Mouse (Mus musculus): ENCODE results near the gene Mtmr12. TPM values are rescaled to one million over a fixed set of nuclear protein-coding genes. Genes with fewer than 3 reads are reported as not detected.
"Not testable (repeated sequence)": the region's sequence is repeated elsewhere in the genome, so short reads cannot be mapped to it uniquely, and the experiment has no call there.

Gene Mtmr12
- total RNA-seq, 4 experiments from 2014 or later, result 42.9 to 47.1 (median 44.7) TPM

GRCm38 (mm10) chr15:12211577-12211976, 6.7 kb downstream of the Mtmr12 start:
- DNase-seq (ENCODE audit: low spot score in 2 of 2), result peak; percentile 52 to 88

- DNase-seq (ENCODE audit: low spot score in 2 of 2), result no peak
These were observed 7.4 kb downstream of the Mtmr12 start for GRCm38 (mm10) chr15:12212266-12212665.

GRCm38 (mm10) chr15:12214531-12215414, 9.9 kb downstream of the Mtmr12 start:
- DNase-seq (ENCODE audit: low spot score in 2 of 2), result no peak

DNA sequence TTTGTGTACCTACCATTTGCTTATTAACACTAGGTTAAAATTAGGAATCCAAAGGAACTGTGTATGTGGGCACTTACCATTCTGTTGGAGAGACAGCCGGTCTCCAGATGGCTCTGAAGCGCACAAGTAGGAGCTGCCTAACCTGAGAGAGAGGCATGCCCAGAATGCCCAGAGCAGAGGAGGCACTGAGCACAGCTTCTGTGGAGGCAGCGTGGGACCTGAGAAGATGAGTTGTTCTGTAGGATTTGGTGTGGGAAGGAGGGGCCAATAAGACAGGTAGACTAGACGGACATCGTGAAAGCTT, 10.5 kb downstream of the Mtmr12 start:
- DNase-seq (ENCODE audit: low spot score in 2 of 2), result peak in 1 of 2 experiments; percentile 91

- no peak for DNase-seq (ENCODE audit: low spot score in 2 of 2)
These were observed 11.3 kb downstream of the Mtmr12 start for GRCm38 (mm10) chr15:12216119-12216518.

DNA sequence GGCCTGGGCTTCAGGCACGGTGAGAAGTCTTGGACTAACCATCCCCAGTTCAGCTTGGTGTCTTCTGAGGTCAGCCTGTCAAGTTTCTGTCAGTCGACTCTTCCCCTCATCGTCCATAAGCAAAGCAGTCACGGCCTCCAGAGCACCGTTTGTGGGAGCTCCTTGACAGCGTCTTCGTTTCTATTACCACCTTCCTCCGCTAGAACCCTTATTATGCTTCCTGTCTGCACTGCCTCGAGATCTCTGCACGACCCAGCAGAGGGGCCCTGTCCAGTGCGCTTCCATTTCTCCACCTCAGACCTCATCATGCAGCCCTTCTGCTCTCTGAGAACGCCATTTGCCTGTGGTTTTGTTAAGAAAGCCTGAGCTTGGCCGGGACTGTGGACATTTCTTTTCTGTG, 12.0 kb downstream of the Mtmr12 start:
- DNase-seq (ENCODE audit: low spot score in 2 of 2), result no peak

DNA sequence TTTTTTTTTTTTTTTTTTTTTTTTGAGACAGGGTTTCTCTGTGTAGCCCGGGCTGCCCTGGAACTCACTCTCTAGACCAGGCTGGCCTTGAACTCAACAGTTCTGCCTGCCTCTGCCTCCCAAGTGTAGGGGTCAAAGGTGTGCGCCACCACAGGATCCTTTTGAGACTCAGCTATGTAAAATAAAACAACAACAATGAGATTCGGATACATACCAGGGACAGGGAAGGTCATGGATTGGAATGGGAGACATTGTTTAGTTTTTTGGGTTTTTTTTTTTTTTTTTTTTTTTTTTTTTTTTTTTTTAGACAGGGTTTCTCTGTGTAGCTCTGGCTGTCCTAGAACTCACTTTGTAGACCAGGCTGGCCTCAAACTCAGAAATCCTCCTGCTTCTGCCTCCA, 12.5 kb downstream of the Mtmr12 start:
- not testable (repeated sequence) for DNase-seq (ENCODE audit: low spot score in 2 of 2)

DNA sequence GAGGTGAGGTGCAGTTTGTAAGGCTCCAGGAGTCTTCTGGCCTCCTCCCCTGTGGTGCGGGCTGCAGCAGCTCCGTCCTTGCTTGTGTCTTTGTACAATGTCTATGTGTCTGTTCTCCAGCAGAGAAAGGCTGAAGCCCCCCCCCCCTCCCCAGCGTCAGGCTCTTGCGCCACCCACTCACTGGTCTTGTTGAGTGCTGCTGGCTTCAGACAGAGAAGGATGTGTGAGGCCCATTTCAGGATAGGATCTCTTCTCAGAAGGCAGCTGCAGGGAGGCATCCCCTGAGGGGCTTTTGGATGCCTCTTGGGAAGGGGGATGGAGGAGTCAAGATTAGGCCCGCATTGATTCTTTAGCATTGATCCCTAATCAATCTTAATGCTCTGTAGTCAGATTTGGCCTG, 13.0 kb downstream of the Mtmr12 start:
- no peak for DNase-seq (ENCODE audit: low spot score in 2 of 2)

- no peak for DNase-seq (ENCODE audit: low spot score in 2 of 2)
These were observed 14.0 kb downstream of the Mtmr12 start for GRCm38 (mm10) chr15:12218583-12219382.

DNA sequence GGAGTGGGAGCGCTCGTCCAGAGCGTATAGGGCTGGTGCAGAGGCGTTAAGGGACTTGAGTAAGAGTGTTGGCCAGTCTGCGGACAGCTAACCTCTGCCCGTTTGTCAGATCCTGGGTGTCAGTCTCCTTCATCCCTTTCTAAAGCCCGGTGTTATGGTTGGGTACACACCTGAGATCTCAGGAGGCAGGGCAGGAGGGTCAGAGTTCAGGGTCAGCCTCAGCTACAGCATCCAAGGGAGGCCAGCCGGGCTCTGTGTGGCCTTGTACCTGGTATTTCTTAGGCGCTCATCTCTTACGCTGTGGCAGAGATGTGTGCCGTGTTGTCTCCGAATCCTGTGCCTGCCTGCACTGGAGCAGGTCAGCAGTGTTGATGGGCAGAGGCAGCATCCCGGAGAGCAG, 16.3 kb downstream of the Mtmr12 start:
- DNase-seq (ENCODE audit: low spot score in 2 of 2), result no peak

DNA sequence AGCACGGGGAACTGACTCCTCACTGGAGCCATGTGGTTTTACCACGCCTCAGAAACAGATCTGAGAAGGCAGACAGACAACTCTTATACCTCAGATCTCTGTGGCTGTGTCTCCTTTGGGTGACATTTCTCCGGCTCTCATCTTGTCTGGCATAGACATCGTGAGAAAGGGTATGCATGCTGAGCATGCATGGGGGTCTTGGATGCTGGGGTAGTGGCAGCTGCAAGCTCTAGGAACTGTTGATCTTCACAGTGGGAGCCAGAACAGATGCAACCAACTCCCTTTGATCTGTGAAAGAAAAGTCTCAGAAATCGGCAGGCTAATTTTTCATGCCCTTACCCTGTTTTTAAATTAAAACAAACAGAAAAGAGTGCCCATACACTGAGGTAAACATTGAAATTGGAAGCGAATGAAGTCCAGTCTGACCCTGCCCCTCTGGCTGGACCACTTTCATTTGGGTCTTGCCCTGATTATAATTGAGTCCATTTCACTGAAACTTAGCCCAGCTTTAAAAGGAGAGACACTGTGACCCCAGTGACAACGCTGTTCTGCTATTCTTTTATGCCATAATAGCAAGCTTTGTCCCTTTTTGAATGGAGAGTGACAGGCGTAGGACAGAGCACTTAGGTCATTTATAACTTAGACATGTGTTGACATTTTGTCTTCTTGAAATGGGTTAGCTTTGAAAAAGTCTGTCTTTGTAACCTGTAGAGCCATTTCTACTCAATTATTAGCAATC, 17.9 kb downstream of the Mtmr12 start:
- no peak for DNase-seq (ENCODE audit: low spot score in 2 of 2)

DNA sequence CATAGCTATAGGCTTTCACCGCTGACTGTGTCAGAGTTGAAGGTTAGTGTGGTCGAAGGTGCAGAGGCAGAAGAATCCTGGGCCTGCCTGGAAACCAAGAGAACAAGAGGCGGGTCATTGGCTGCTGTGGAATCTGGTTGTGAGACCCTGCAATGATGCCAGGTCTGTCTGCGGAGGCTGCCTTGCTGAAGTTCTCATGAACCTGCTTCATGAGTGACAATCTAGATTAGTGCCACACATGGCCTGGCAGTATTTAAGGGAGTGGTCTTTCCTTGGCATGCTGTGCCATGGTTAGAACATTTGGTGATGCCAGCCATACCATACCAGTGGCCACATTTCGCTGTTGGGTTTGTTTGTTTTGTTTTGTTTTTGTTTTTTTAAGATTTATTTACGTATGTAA, 18.6 kb downstream of the Mtmr12 start:
- no peak for DNase-seq (ENCODE audit: low spot score in 2 of 2)

GRCm38 (mm10) chr15:12224239-12224638, 19.4 kb downstream of the Mtmr12 start:
- DNase-seq (ENCODE audit: low spot score in 2 of 2), result no peak

GRCm38 (mm10) chr15:12225062-12225461, 20.2 kb downstream of the Mtmr12 start:
- DNase-seq (ENCODE audit: low spot score in 2 of 2), result no peak

DNA sequence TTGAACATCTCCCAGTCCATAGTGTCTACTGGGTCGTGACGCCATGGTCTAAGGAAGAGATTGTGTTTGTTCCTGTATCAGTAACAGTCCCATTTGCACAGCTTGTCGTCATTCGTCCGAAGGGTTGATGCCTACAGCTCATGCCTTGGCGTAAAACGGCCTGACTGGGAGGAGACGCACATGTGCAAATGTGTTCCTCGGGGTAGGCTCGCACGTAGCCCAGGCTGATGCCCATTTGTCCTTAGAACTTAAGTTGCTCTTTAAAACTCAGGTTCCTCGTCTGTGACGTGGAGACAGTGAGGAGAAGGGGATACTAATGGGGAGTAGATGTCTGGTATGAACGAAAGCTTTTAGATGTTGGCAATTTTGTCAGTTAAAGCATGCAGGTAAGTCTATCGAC, 22.1 kb downstream of the Mtmr12 start:
- DNase-seq (ENCODE audit: low spot score in 2 of 2), result no peak

GRCm38 (mm10) chr15:12227355-12227754, 22.5 kb downstream of the Mtmr12 start:
- no peak for DNase-seq (ENCODE audit: low spot score in 2 of 2)

GRCm38 (mm10) chr15:12229603-12230242, 24.9 kb downstream of the Mtmr12 start:
- DNase-seq (ENCODE audit: low spot score in 2 of 2), result no peak

DNA sequence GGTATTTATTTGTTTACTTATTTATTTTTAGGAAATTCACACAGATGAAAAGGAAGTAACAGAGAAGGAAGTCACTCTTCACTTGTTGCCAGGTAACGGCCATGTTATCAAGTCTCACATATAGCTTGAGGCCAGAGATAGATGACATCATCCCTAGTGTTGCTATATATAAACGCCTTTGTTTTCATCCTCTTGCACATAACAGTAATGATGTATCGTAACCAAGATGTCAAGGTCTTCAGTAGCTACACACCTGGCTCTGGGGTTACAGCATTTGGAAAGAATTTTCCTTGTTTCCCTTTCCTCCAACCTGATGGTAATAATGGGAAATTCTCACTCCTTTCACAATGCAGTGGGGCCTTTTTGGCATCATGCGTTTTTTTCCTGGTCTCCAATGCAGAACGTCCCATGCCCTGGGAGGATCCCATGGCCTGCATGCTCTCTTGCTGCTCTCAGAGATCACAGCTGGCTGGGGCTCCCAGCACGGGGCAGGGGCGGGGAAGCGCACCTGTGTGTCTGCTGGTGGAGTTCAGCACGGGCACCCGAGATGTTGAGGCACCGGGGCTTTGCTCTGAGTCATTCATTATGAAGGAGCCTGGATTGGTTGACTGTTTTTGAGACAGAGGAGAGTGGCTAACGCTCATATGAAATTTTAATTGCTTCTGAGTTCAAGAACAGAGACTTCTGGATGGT, 25.6 kb downstream of the Mtmr12 start:
- DNase-seq (ENCODE audit: low spot score in 2 of 2), result no peak

DNA sequence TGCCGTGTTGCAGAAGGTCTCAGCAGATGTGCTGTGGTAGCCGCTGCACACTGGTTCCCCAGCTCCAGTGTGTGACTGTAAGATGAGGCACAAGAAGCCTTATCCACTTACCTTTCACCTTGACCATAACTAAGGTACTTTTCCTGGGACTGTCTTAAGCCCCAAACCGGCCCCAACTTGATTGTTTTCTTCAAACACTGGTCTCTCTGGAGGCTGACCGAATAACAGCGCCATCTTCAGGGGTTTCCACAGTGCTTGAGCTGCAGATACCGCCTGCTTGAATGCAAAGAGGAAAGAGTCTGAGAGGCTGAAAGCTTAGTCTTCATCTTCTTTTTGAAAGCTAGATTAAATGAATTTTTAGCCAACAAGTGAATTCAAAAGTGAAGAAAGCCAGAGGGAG, 26.6 kb downstream of the Mtmr12 start:
- no peak for DNase-seq (ENCODE audit: low spot score in 2 of 2)

DNA sequence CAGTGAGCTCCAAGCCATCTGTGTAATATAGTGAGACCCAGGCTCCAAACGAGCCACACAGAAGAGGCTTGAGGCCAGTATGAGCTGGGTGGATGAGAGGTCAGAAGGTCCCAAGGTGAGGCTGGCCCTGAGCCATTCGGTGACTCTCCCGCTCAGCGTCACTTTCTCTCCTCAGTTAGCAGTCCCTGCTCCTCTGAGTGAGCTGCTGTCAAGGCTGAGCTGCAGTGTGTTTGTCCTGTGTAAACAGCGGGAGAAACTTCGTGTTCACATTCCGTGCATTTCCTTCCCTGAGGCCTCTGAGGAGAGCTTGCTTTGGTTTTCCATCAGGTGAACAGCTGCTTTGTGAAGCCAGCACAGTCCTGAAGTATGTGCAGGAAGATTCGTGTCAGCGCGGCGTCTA, 27.6 kb downstream of the Mtmr12 start:
- no peak for DNase-seq (ENCODE audit: low spot score in 2 of 2)

- no peak for DNase-seq (ENCODE audit: low spot score in 2 of 2)
These were observed 28.2 kb downstream of the Mtmr12 start for GRCm38 (mm10) chr15:12233021-12233420.
